Mouse (Mus musculus) cerebellum, adult (tissue): ENCODE measurements around the gene Ppp1r18.

ENCODE experiments used
- ATAC-seq: cut with Nextera tagmentation; 2 replicates; pipeline ENCODE4 v1.9.2; 2017; ENCODE audit warnings: mild to moderate bottlenecking, moderate library complexity, mixed read lengths; ENCODE audit not compliant: insufficient number of reproducible peaks, low FRiP score, low TSS enrichment

Ppp1r18 gene

GRCm38 (mm10) chr17:35905587-35905986 is 40.2 kb downstream of the Ppp1r18 start:
- no peak for ATAC-seq

GRCm38 (mm10) chr17:35907609-35908008 is 42.2 kb downstream of the Ppp1r18 start:
- no peak for ATAC-seq

- 0 out of 2 replicates have a peak, but pooled peaks have one; percentile 4 for ATAC-seq
Observed at GRCm38 (mm10) chr17:35909186-35909918, 44.0 kb downstream of the Ppp1r18 start.

GRCm38 (mm10) chr17:35909919-35910369 is 44.6 kb downstream of the Ppp1r18 start, which contains the start of gene Atat1:
TSS of gene Atat1 (minus strand) at chr17:35910075.
- peak; percentile 83 for ATAC-seq

GRCm38 (mm10) chr17:35914975-35915374 is 49.6 kb downstream of the Ppp1r18 start:
- no peak for ATAC-seq

GRCm38 (mm10) chr17:35915538-35916296 is 50.3 kb downstream of the Ppp1r18 start:
- peak; percentile 2; the same call in 1 of the 2 replicates for ATAC-seq

- ATAC-seq, result peak; percentile 85
Observed at GRCm38 (mm10) chr17:35916297-35917142, 51.1 kb downstream of the Ppp1r18 start, which contains the start of the genes Mrps18b and Ppp1r10. TSS of gene Mrps18b (minus strand) at chr17:35916389. TSS of gene Ppp1r10 (plus strand) at chr17:35916434.

GRCm38 (mm10) chr17:35917143-35917462 is 51.7 kb downstream of the Ppp1r18 start:
- ATAC-seq, result no peak

GRCm38 (mm10) chr17:35917463-35918251 is 52.3 kb downstream of the Ppp1r18 start:
- no peak for ATAC-seq

GRCm38 (mm10) chr17:35918276-35919059 is 53.1 kb downstream of the Ppp1r18 start:
- no peak for ATAC-seq

- peak; percentile 53; the same call in 1 of the 2 replicates for ATAC-seq
Observed at GRCm38 (mm10) chr17:35919060-35919715, 53.8 kb downstream of the Ppp1r18 start.

- no peak for ATAC-seq
Observed at GRCm38 (mm10) chr17:35919864-35920301, 54.5 kb downstream of the Ppp1r18 start.

GRCm38 (mm10) chr17:35920384-35920783 is 55.0 kb downstream of the Ppp1r18 start:
- ATAC-seq, result no peak

GRCm38 (mm10) chr17:35920862-35921562 is 55.6 kb downstream of the Ppp1r18 start:
- ATAC-seq, result no peak

- ATAC-seq, result no peak
Observed at GRCm38 (mm10) chr17:35921710-35922109, 56.3 kb downstream of the Ppp1r18 start.

- no peak for ATAC-seq
Observed at GRCm38 (mm10) chr17:35922566-35922965, 57.2 kb downstream of the Ppp1r18 start.

GRCm38 (mm10) chr17:35923281-35923680 is 57.9 kb downstream of the Ppp1r18 start:
- no peak for ATAC-seq
